Mouse (Mus musculus) urinary bladder, postnatal 10 days (tissue): ENCODE results near the gene Fbxo44.
"Not testable (repeated sequence)": the region's sequence is repeated elsewhere in the genome, so short reads cannot be mapped to it uniquely, and the experiment has no call there.

ENCODE experiments used
- DNase-seq: peaks from one replicate; pipeline ENCODE4 v3.0.0; 2022; ENCODE audit warnings: low spot score

The Fbxo44 gene

GRCm38 (mm10) chr4:148160436-148161390, at the start of gene Fbxo44, which contains the start of gene Fbxo2:
Fbxo44 (minus strand) TSS chr4:148160482.
Fbxo2 (plus strand) TSS chr4:148160621.
- no peak for DNase-seq

- DNase-seq = no peak
These were observed 44.6 kb upstream of the Fbxo44 start for GRCm38 (mm10) chr4:148204873-148205232.

- no peak for DNase-seq
These were observed 44.0 kb upstream of the Fbxo44 start for GRCm38 (mm10) chr4:148204061-148204872.

GRCm38 (mm10) chr4:148203557-148203956, 43.3 kb upstream of the Fbxo44 start:
- DNase-seq = no peak

GRCm38 (mm10) chr4:148198721-148199120, 38.4 kb upstream of the Fbxo44 start:
- no peak for DNase-seq

GRCm38 (mm10) chr4:148194400-148194799, 34.1 kb upstream of the Fbxo44 start:
- DNase-seq = no peak

GRCm38 (mm10) chr4:148192707-148193245, 32.5 kb upstream of the Fbxo44 start:
- DNase-seq = no peak

GRCm38 (mm10) chr4:148188767-148189166, 28.5 kb upstream of the Fbxo44 start:
- DNase-seq = not testable (repeated sequence)

- DNase-seq = no peak
These were observed 25.5 kb upstream of the Fbxo44 start for GRCm38 (mm10) chr4:148185819-148186218.

GRCm38 (mm10) chr4:148184564-148184963, 24.3 kb upstream of the Fbxo44 start:
- no peak for DNase-seq

GRCm38 (mm10) chr4:148182363-148182762, 22.1 kb upstream of the Fbxo44 start:
- DNase-seq = no peak

GRCm38 (mm10) chr4:148181483-148181882, 21.2 kb upstream of the Fbxo44 start:
- DNase-seq = no peak

- no peak for DNase-seq
These were observed 17.4 kb upstream of the Fbxo44 start for GRCm38 (mm10) chr4:148177716-148178115.

- not testable (repeated sequence) for DNase-seq
These were observed 16.3 kb upstream of the Fbxo44 start for GRCm38 (mm10) chr4:148176603-148177002.

- no peak for DNase-seq
These were observed 14.2 kb upstream of the Fbxo44 start for GRCm38 (mm10) chr4:148174495-148174862.

- no peak for DNase-seq
These were observed 13.7 kb upstream of the Fbxo44 start for GRCm38 (mm10) chr4:148173811-148174494.

GRCm38 (mm10) chr4:148171261-148171660, 11.0 kb upstream of the Fbxo44 start:
- DNase-seq = no peak

GRCm38 (mm10) chr4:148170842-148171241, 10.6 kb upstream of the Fbxo44 start:
- DNase-seq = no peak

- no peak for DNase-seq
These were observed 9.3 kb upstream of the Fbxo44 start for GRCm38 (mm10) chr4:148169586-148169985.

- DNase-seq = no peak
These were observed 8.0 kb upstream of the Fbxo44 start for GRCm38 (mm10) chr4:148168287-148168686.

GRCm38 (mm10) chr4:148166986-148167385, 6.7 kb upstream of the Fbxo44 start:
- DNase-seq = no peak

- DNase-seq = no peak
These were observed 6.1 kb upstream of the Fbxo44 start for GRCm38 (mm10) chr4:148166431-148166830.
